Mouse (Mus musculus) heart, embryonic 11.5 days (tissue): ENCODE data around the gene Procr. TPM values are rescaled to one million over a fixed set of nuclear protein-coding genes. Genes with fewer than 3 reads are reported as not detected.

Experiments
- ATAC-seq: fragments of 200-750 bp; cut with Nextera tagmentation; replicated peaks from 2 replicates; pipeline ENCODE4 v1.8.0; 2017; ENCODE audit warnings: moderate library complexity; ENCODE audit not compliant: insufficient number of reproducible peaks, low FRiP score, low TSS enrichment
- H3K27ac ChIP-seq: fragments of 300-500 bp; sonication (generic); 2 replicates; pipeline ENCODE4 v1.5.1; 2014; ENCODE audit warnings: mild to moderate bottlenecking, low read depth, low read length
- H3K27me3 ChIP-seq: fragments of 300-500 bp; sonication (generic); 2 replicates; pipeline ENCODE4 v1.6.1; 2014; ENCODE audit warnings: mild to moderate bottlenecking, low read length, mixed read lengths; ENCODE audit not compliant: control insufficient read depth, insufficient read depth
- H3K36me3 ChIP-seq: fragments of 300-500 bp; sonication (generic); 2 replicates; pipeline ENCODE4 v1.6.1; 2014; ENCODE audit warnings: mild to moderate bottlenecking, low read length, moderate library complexity, mixed read lengths; ENCODE audit not compliant: control insufficient read depth, insufficient read depth
- H3K4me1 ChIP-seq: fragments of 300-500 bp; sonication (generic); 2 replicates; pipeline ENCODE4 v1.6.1; 2014; ENCODE audit warnings: low read length; ENCODE audit not compliant: control insufficient read depth, insufficient read depth
- H3K4me2 ChIP-seq: fragments of 300-500 bp; sonication (generic); 2 replicates; pipeline ENCODE4 v1.6.1; 2014; ENCODE audit warnings: mild to moderate bottlenecking, moderate library complexity
- H3K4me3 ChIP-seq: fragments of 300-500 bp; sonication (generic); 2 replicates; pipeline ENCODE4 v1.5.1; 2014; ENCODE audit warnings: low read depth, low read length
- H3K9ac ChIP-seq: fragments of 300-500 bp; sonication (generic); 2 replicates; pipeline ENCODE4 v1.6.1; 2014; ENCODE audit warnings: mild to moderate bottlenecking, low read depth, low read length, moderate library complexity
- H3K9me3 ChIP-seq: fragments of 300-500 bp; sonication (generic); replicated peaks from 2 replicates; pipeline ENCODE4 v1.6.1; 2016; ENCODE audit warnings: low read length; ENCODE audit not compliant: control insufficient read depth
- WGBS: fragments of 180-500 bp; shearing (Covaris S2); extraction: QIAGEN DNeasy Blood & Tissue Kit; methylation state at CpG from one replicate; pipeline ENCODE4 v1.1.7; 2014; ENCODE audit not compliant: insufficient replicate concordance; 5-methylcytosine and 5-hydroxymethylcytosine counted together
- polyA plus RNA-seq: library from polyadenylated mRNA; unstranded; fragments of >200 nt; fragmentation: Nextera tagmentation; extraction: Ambion mirVana; gene quantifications from 2 replicates; pipeline ENCODE4 v1.2.1, GENCODE M21; 2014

The Procr gene
- polyA plus RNA-seq, 1 experiment from 2014 or later: 9.2 TPM

DNA sequence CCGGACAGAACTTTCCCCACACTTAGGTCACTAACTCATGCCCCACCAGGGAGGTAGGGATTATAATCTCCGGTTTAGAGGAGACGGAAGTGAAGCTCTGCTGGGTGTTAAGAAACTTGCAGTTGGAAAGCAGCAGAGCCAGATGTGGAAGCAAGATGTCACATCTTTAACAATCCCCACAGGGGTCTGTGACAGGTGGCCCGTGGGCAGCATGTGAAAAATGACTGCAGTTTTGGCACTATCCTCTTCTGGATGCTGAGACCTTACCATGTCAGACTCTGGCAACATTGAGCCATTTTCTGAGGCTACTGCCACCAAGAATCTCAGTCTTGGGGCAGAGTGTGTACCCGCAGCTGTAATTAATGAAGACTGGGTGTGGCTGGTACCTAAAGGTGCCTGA lies 53.1 kb downstream of the Procr start:
- no peak overlapping the region for H3K4me2 ChIP-seq
- peaks cover 5% of the 10 kb centered on the region; the same call in 1 of the 2 replicates for H3K4me1 ChIP-seq
- WGBS: 66% methylated on average over 5 of the region's 5 CpGs
- no peak overlapping the region for H3K27ac ChIP-seq
- no peaks in the 10 kb centered on the region for H3K36me3 ChIP-seq
- no peak for ATAC-seq
- no peaks in the 10 kb centered on the region for H3K9me3 ChIP-seq
- no peaks in the 10 kb centered on the region for H3K27me3 ChIP-seq
- H3K9ac ChIP-seq: no peak overlapping the region
- no peak overlapping the region for H3K4me3 ChIP-seq

Other genes with a start within 250 kb of the Procr start
- gene Acss2, start 233.2 kb upstream of the Procr start, polyA plus RNA-seq: 11.5 and 12.9 TPM in 2 replicates
- gene Ggt7, start 232.9 kb upstream of the Procr start, polyA plus RNA-seq: 1.1 and 1.6 TPM in 2 replicates
- gene Gss, start 158.3 kb upstream of the Procr start, polyA plus RNA-seq: 21.4 and 23.6 TPM in 2 replicates
- gene Myh7b, start 139.9 kb upstream of the Procr start, polyA plus RNA-seq: 13.0 and 13.6 TPM in 2 replicates
- 92.4 and 102 TPM in 2 replicates for gene Trpc4ap, start 58.7 kb upstream of the Procr start, polyA plus RNA-seq
- 28.6 and 28.8 TPM in 2 replicates for gene Edem2, start 21.6 kb upstream of the Procr start, polyA plus RNA-seq
- gene Gm17581, start 15.3 kb upstream of the Procr start, polyA plus RNA-seq: not detected in 2 replicates
- 0.04 TPM in 1 of 2 replicates, not detected in the other for gene Mmp24, start 24.2 kb downstream of the Procr start, polyA plus RNA-seq
- gene BC029722, start 68.3 kb downstream of the Procr start, polyA plus RNA-seq: 5.6 and 5.7 TPM in 2 replicates
- 138 and 148 TPM in 2 replicates for gene Eif6, start 75.8 kb downstream of the Procr start, polyA plus RNA-seq
- 0.06 and 0.15 TPM in 2 replicates for gene Fam83c, start 83.7 kb downstream of the Procr start, polyA plus RNA-seq
- 86.7 and 118 TPM in 2 replicates for gene Uqcc1, start 179.2 kb downstream of the Procr start, polyA plus RNA-seq
- not detected in 2 replicates for gene Gm15557, start 189.6 kb downstream of the Procr start, polyA plus RNA-seq
- 0.36 and 0.63 TPM in 2 replicates for gene Gdf5, start 194.2 kb downstream of the Procr start, polyA plus RNA-seq
- gene Cep250, start 205.3 kb downstream of the Procr start, polyA plus RNA-seq: 6.4 and 12.3 TPM in 2 replicates